Mouse (Mus musculus) heart, postnatal 0 days (tissue): Measurements from ENCODE around the gene Srpk2. TPM values are rescaled to one million over a fixed set of nuclear protein-coding genes. Genes with fewer than 3 reads are reported as not detected.
A peak's percentile ranks its signal among the peaks of the same experiment; 100 is the strongest.

ENCODE experiments used
- ATAC-seq: fragments of 200-750 bp; cut with Nextera tagmentation; 2 replicates; pipeline ENCODE4 v1.8.0; 2017; ENCODE audit warnings: low read depth, moderate number of reproducible peaks, moderate library complexity; ENCODE audit not compliant: insufficient read depth
- DNase-seq: peaks from one replicate; pipeline ENCODE4 v3.0.0-alpha.2; 2016; ENCODE audit warnings: low spot score
- H3K27ac ChIP-seq: fragments of 300-500 bp; sonication (generic); 2 replicates; pipeline ENCODE4 v1.5.1; 2014; ENCODE audit warnings: low read depth, mild to moderate bottlenecking
- H3K27me3 ChIP-seq: fragments of 300-500 bp; sonication (generic); 2 replicates; pipeline ENCODE4 v1.6.1; 2014; ENCODE audit warnings: low read length, mixed read lengths; ENCODE audit not compliant: control insufficient read depth, insufficient read depth
- H3K36me3 ChIP-seq: fragments of 300-500 bp; sonication (generic); replicated peaks from 2 replicates; pipeline ENCODE4 v1.6.1; 2014; ENCODE audit warnings: low read length, mixed read lengths; ENCODE audit not compliant: control insufficient read depth, insufficient read depth
- H3K4me1 ChIP-seq: fragments of 300-500 bp; sonication (generic); 2 replicates; pipeline ENCODE4 v1.6.1; 2014; ENCODE audit warnings: antibody characterized with exemption; ENCODE audit not compliant: control insufficient read depth, insufficient read depth
- H3K4me2 ChIP-seq: fragments of 300-500 bp; sonication (generic); 2 replicates; pipeline ENCODE4 v1.6.1; 2014; ENCODE audit warnings: low read depth, mild to moderate bottlenecking, low read length, moderate library complexity
- H3K4me3 ChIP-seq: fragments of 300-500 bp; sonication (generic); 2 replicates; pipeline ENCODE4 v1.5.1; 2014; ENCODE audit warnings: low read depth, low read length
- H3K9ac ChIP-seq: fragments of 300-500 bp; sonication (generic); replicated peaks from 2 replicates; pipeline ENCODE4 v1.6.1; 2014; ENCODE audit warnings: low read depth, low read length, mixed read lengths
- H3K9me3 ChIP-seq: fragments of 300-500 bp; sonication (generic); replicated peaks from 2 replicates; pipeline ENCODE4 v1.6.1; 2016; ENCODE audit warnings: low read length; ENCODE audit not compliant: control insufficient read depth
- CTCF ChIP-seq: IDR thresholded peaks from 2 replicates; pipeline ENCODE4 v1.5.1; 2016; ENCODE audit warnings: antibody characterized with exemption, control low read depth, low read depth
- EP300 ChIP-seq: IDR thresholded peaks from 2 replicates; pipeline ENCODE4 v1.6.1; 2016; ENCODE audit warnings: antibody characterized with exemption, low read depth
- WGBS: fragments of 180-500 bp; shearing (Covaris S2); extraction: QIAGEN DNeasy Blood & Tissue Kit; methylation state at CpG from one replicate; pipeline ENCODE4 v1.1.7; 2014; 5-methylcytosine and 5-hydroxymethylcytosine counted together
- polyA plus RNA-seq: library from polyadenylated mRNA; unstranded; fragments of >200 nt; fragmentation: Nextera tagmentation; extraction: Ambion mirVana; gene quantifications from 2 replicates; pipeline ENCODE4 v1.2.1, GENCODE M21; 2015
- total RNA-seq: library from RNA; depleted of rRNA; stranded (reverse); fragments of >200 nt; gene quantifications from 2 replicates; pipeline ENCODE4 v1.2.3, GENCODE M21; 2014; ENCODE audit warnings: low replicate concordance

Srpk2 gene
- total and polyA plus RNA-seq, 2 experiments from 2014 or later: 14.7 to 52.9 TPM

DNA sequence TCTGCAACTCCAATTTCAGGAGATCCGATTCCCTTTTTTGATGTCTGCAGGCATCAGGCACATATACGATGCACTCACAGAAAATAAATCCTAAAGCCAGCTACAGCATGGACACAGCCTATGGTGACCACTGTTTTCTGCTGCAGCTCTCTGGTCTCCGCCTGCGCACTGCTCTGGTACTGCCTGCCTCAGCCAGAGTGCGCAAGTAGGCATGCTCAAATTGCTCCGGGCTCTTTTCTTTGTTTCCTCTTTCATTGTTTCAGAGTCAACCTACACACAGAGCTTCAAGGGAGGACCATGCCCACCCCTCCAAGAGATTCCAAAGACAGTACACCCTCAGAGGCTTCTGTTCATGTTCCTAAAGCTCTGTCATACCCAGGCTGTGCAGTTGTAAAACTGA is 175.8 kb downstream of the Srpk2 start:
- ATAC-seq (no peak), DNase-seq (no peak)
- WGBS: 87% methylated on average over 6 of the region's 6 CpGs
- Histone ChIP-seq H3K9me3 (no peaks in the 10 kb centered on the region), H3K4me2 (no peak overlapping the region), H3K4me3 (no peak overlapping the region), H3K4me1 (no peaks in the 10 kb centered on the region), H3K9ac (no peak overlapping the region), H3K36me3 (peaks cover 37% of the 10 kb centered on the region), H3K27me3 (no peaks in the 10 kb centered on the region), H3K27ac (no peak overlapping the region)
- TF ChIP-seq EP300 (no peak), CTCF (no peak)

DNA sequence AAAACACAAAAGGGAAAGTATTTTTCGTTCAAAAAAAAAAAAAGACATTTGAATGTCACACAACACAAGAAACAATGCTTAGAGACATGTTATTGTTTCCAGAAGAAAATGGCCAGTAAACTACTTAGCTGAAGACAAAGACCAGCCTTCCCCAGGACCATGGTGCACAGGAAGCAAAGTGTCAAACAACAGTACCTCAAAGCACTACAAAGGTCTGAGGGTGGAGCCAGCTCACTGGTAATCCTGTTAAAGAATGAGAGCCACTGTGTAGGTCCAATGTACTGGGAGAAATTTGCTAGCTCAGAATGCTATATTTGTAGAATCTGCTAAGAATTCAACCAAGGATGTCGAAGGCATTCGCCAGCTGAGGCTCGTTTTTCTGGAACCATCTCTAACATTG is 177.2 kb downstream of the Srpk2 start:
- Histone ChIP-seq H3K4me3 (no peak overlapping the region), H3K9me3 (no peaks in the 10 kb centered on the region), H3K36me3 (peaks cover 34% of the 10 kb centered on the region), H3K4me2 (no peak overlapping the region), H3K4me1 (no peaks in the 10 kb centered on the region), H3K27ac (no peak overlapping the region), H3K27me3 (no peaks in the 10 kb centered on the region), H3K9ac (no peak overlapping the region)
- 84% methylated on average over 4 of the region's 4 CpGs for WGBS
- ATAC-seq (no peak), DNase-seq (no peak)
- TF ChIP-seq CTCF (no peak), EP300 (no peak)

DNA sequence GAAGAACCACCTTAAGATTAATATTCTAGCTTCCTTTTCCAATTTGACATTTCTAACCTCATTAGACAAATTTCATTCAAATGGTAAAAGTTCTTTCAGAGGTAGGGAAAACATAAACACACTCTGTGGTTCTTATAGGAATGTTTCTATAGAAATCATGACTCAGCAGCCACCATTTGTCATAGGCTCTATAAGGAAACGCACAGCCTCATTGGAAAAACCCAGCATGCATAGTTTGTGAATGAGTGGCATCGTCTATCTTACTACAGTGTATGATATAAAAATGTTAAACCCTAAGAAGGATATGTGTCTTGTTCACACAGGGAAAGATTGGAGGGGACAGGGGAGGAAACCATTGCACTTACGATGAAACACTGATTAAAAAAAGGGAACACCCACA is 178.8 kb downstream of the Srpk2 start:
- Histone ChIP-seq H3K36me3 (peaks cover 50% of the 10 kb centered on the region), H3K4me1 (no peaks in the 10 kb centered on the region), H3K27me3 (no peaks in the 10 kb centered on the region), H3K4me3 (no peak overlapping the region), H3K4me2 (no peak overlapping the region), H3K9me3 (no peaks in the 10 kb centered on the region), H3K27ac (no peak overlapping the region), H3K9ac (no peak overlapping the region)
- TF ChIP-seq EP300 (no peak), CTCF (no peak)
- no peak for DNase-seq
- no peak for ATAC-seq
- 70% methylated on average over 3 of the region's 3 CpGs for WGBS

DNA sequence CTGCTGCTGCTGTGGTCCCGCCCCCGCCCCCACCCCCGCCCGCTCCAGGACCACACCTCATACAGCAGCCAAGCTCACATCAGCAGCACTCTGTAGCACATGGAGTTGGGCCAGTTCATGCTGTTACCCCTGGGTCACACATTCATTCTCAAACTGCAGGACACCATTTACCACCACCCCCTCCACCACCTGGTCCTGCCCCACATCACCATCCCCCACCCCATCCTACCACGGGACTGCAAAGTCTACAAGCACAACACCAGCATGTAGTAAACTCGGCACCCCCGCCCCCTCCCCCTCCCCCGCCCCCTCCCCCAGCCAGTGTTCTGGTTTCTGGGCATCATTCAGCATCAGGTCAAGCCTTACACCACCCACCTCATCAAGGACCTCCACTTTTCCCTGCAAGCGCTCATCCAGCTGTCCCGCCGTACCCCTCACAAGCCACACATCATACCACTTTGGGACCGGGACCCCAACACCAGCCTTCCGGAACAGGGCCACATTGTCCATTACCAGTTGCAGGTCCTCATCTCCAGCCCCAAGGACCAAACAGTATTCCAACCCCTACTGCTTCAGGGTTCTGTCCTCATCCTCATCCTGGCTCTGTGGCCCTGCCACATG is 182.0 kb downstream of the Srpk2 start:
- ATAC-seq (no peak), DNase-seq (no peak)
- H3K27me3 ChIP-seq: no peaks in the 10 kb centered on the region
- no peak overlapping the region for H3K9ac ChIP-seq
- TF ChIP-seq EP300: no peak
- no peak overlapping the region for H3K27ac ChIP-seq
- peaks cover 71% of the 10 kb centered on the region for H3K36me3 ChIP-seq
- H3K4me1 ChIP-seq: no peaks in the 10 kb centered on the region
- WGBS: 79% methylated on average over 13 of the region's 13 CpGs
- H3K4me2 ChIP-seq: no peak overlapping the region
- no peaks in the 10 kb centered on the region for H3K9me3 ChIP-seq
- H3K4me3 ChIP-seq: no peak overlapping the region

DNA sequence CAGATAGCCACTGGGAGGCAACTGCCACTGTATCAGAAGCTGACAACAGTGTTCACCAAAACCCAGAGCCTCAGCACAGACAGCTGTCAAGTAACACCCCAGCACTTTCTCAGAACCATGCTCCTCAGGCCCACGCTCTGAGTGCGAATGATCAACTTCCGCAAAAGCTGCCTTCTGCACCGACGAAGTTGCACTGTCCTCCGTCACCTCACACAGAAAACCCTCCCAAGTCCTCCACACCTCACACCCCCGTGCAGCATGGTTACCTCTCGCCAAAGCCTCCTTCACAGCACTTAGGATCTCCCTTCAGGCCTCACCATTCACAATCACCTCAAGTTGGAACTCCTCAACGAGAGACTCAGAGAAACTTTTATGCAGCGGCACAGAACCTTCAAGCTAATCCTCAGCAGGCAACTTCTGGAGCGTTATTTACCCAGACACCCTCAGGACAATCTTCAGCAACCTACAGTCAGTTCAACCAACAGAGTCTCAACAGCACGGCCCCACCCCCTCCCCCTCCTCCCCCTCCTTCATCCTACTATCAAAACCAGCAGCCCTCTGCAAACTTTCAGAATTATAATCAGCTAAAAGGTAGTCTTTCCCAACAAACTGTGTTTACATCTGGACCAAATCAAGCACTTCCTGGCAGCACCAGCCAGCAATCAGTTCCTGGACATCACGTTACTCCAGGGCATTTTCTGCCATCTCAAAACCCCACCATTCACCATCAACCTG is 182.7 kb downstream of the Srpk2 start:
- Histone ChIP-seq H3K27me3 (no peaks in the 10 kb centered on the region), H3K27ac (peak overlapping the region; percentile 34), H3K9ac (no peak overlapping the region), H3K36me3 (peaks cover 77% of the 10 kb centered on the region), H3K4me3 (no peak overlapping the region), H3K4me2 (no peak overlapping the region), H3K9me3 (no peaks in the 10 kb centered on the region), H3K4me1 (no peaks in the 10 kb centered on the region)
- ATAC-seq (0 out of 2 replicates have a peak, but pooled peaks have one; percentile 27), DNase-seq (no peak)
- 67% methylated on average over 13 of the region's 13 CpGs for WGBS
- TF ChIP-seq EP300: no peak
- no peak for TF ChIP-seq CTCF

DNA sequence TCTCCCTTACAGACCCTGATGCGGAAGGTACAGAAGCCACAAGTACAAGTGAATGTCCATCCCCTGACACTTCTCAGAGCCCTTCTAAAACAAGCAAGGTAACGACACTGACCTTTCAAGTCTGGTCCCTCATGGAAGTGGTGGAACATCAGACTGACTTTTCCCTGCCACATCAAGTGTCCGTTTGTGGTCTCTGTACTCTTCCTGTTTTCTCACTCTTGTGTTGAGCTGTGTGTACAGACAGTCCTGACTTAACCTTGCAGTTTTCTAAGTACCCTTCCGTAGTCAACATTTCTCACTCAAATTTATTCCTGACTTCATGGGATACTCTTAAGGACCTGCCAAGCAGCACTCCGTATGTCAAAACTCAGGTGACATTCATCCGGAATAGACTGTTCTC is 183.7 kb downstream of the Srpk2 start:
- Histone ChIP-seq H3K27me3 (no peaks in the 10 kb centered on the region), H3K27ac (no peak overlapping the region), H3K4me2 (no peak overlapping the region), H3K36me3 (peaks cover 83% of the 10 kb centered on the region), H3K4me1 (no peaks in the 10 kb centered on the region), H3K9ac (no peak overlapping the region), H3K9me3 (no peaks in the 10 kb centered on the region), H3K4me3 (no peak overlapping the region)
- TF ChIP-seq EP300 (no peak), CTCF (no peak)
- ATAC-seq: no peak
- DNase-seq: no peak
- 86% methylated on average over 6 of the region's 6 CpGs for WGBS
